Mouse (Mus musculus): ENCODE data around the gene 1700018F24Rik. TPM values are rescaled to one million over a fixed set of nuclear protein-coding genes. Genes with fewer than 3 reads are reported as not detected.
"Not testable (repeated sequence)": the region's sequence is repeated elsewhere in the genome, so short reads cannot be mapped to it uniquely, and the experiment has no call there.

Gene 1700018F24Rik
- polyA plus RNA-seq, 1 experiment from 2014 or later = not detected

GRCm38 (mm10) chr5:145041628-145042027 is 1.2 kb upstream of the 1700018F24Rik start:
- H3K4me3 ChIP-seq (replicated peaks) = no peak overlapping the region
- no peak overlapping the region for H3K4me2 ChIP-seq
- H3K4me1 ChIP-seq = no peaks in the 10 kb centered on the region
- WGBS = 40% methylated on average over 4 of the region's 4 CpGs
- H3K9me3 ChIP-seq = no peaks in the 10 kb centered on the region
- no peak overlapping the region for H3K9ac ChIP-seq
- H3K36me3 ChIP-seq = no peaks in the 10 kb centered on the region
- ATAC-seq (ENCODE audit: insufficient read depth, low FRiP score, low read depth) = no peak
- H3K27me3 ChIP-seq (replicated peaks) = no peaks in the 10 kb centered on the region
- H3K27ac ChIP-seq = no peak overlapping the region

GRCm38 (mm10) chr5:145054187-145054586 is 11.4 kb downstream of the 1700018F24Rik start:
- H3K36me3 ChIP-seq; H3K4me1 ChIP-seq; H3K4me3 ChIP-seq (replicated peaks); H3K27ac ChIP-seq; H3K9me3 ChIP-seq; H3K4me2 ChIP-seq; H3K9ac ChIP-seq; ATAC-seq (ENCODE audit: insufficient read depth, low FRiP score, low read depth); H3K27me3 ChIP-seq (replicated peaks): not testable (repeated sequence)
- 46% methylated on average over 3 of the region's 3 CpGs for WGBS

GRCm38 (mm10) chr5:145057907-145058306 is 15.1 kb downstream of the 1700018F24Rik start:
- WGBS = 84% methylated on average over 8 of the region's 8 CpGs
- no peak for ATAC-seq (ENCODE audit: insufficient read depth, low FRiP score, low read depth)
- no peaks in the 10 kb centered on the region for H3K27me3 ChIP-seq (replicated peaks)
- no peak overlapping the region for H3K4me2 ChIP-seq
- no peaks in the 10 kb centered on the region for H3K4me1 ChIP-seq
- H3K27ac ChIP-seq = no peak overlapping the region
- no peak overlapping the region for H3K4me3 ChIP-seq (replicated peaks)
- H3K9ac ChIP-seq = no peak overlapping the region
- no peaks in the 10 kb centered on the region for H3K36me3 ChIP-seq
- H3K9me3 ChIP-seq = no peaks in the 10 kb centered on the region

- Histone ChIP-seq H3K4me3 (replicated peaks) (no peak overlapping the region), H3K9ac (no peak overlapping the region), H3K27ac (no peak overlapping the region), H3K36me3 (no peaks in the 10 kb centered on the region), H3K9me3 (no peaks in the 10 kb centered on the region), H3K4me2 (no peak overlapping the region), H3K4me1 (no peaks in the 10 kb centered on the region), H3K27me3 (replicated peaks) (no peaks in the 10 kb centered on the region)
- no peak for ATAC-seq (ENCODE audit: insufficient read depth, low FRiP score, low read depth)
- WGBS = 90% methylated on average over 7 of the region's 7 CpGs
Measured at GRCm38 (mm10) chr5:145058722-145059121, 15.9 kb downstream of the 1700018F24Rik start.

- Histone ChIP-seq H3K4me1 (no peaks in the 10 kb centered on the region), H3K27ac (no peak overlapping the region), H3K9ac (no peak overlapping the region), H3K4me3 (replicated peaks) (no peak overlapping the region), H3K36me3 (no peaks in the 10 kb centered on the region), H3K9me3 (no peaks in the 10 kb centered on the region), H3K27me3 (replicated peaks) (no peaks in the 10 kb centered on the region), H3K4me2 (no peak overlapping the region)
- ATAC-seq (ENCODE audit: insufficient read depth, low FRiP score, low read depth) = peak; percentile 63; the same call in 1 of the 2 replicates
- WGBS = 76% methylated on average over 2 of the region's 2 CpGs
Measured at GRCm38 (mm10) chr5:145059524-145059923, 16.7 kb downstream of the 1700018F24Rik start.

- H3K4me3 ChIP-seq (replicated peaks) = no peak overlapping the region
- H3K4me1 ChIP-seq = no peaks in the 10 kb centered on the region
- no peak for ATAC-seq (ENCODE audit: insufficient read depth, low FRiP score, low read depth)
- WGBS = 97% methylated on average over 1 of the region's 1 CpGs
- H3K4me2 ChIP-seq = no peak overlapping the region
- H3K27ac ChIP-seq = no peak overlapping the region
- H3K9me3 ChIP-seq = no peaks in the 10 kb centered on the region
- H3K36me3 ChIP-seq = no peaks in the 10 kb centered on the region
- H3K9ac ChIP-seq = no peak overlapping the region
- no peaks in the 10 kb centered on the region for H3K27me3 ChIP-seq (replicated peaks)
Measured at GRCm38 (mm10) chr5:145064765-145065340, 22.1 kb downstream of the 1700018F24Rik start.

- no peaks in the 10 kb centered on the region for H3K4me1 ChIP-seq
- 36% methylated on average over 3 of the region's 3 CpGs for WGBS
- no peak overlapping the region for H3K4me2 ChIP-seq
- H3K27ac ChIP-seq = no peak overlapping the region
- no peaks in the 10 kb centered on the region for H3K9me3 ChIP-seq
- no peak overlapping the region for H3K4me3 ChIP-seq (replicated peaks)
- ATAC-seq (ENCODE audit: insufficient read depth, low FRiP score, low read depth) = no peak
- no peaks in the 10 kb centered on the region for H3K36me3 ChIP-seq
- no peaks in the 10 kb centered on the region for H3K27me3 ChIP-seq (replicated peaks)
- no peak overlapping the region for H3K9ac ChIP-seq
Measured at GRCm38 (mm10) chr5:145068863-145069262, 26.1 kb downstream of the 1700018F24Rik start.

- no peaks in the 10 kb centered on the region for H3K9me3 ChIP-seq
- no peak for ATAC-seq (ENCODE audit: insufficient read depth, low FRiP score, low read depth)
- no peak overlapping the region for H3K9ac ChIP-seq
- H3K27ac ChIP-seq = no peak overlapping the region
- H3K4me2 ChIP-seq = no peak overlapping the region
- no peaks in the 10 kb centered on the region for H3K4me1 ChIP-seq
- WGBS = 2% methylated on average over 5 of the region's 5 CpGs
- H3K4me3 ChIP-seq (replicated peaks) = no peak overlapping the region
- H3K36me3 ChIP-seq = no peaks in the 10 kb centered on the region
- no peaks in the 10 kb centered on the region for H3K27me3 ChIP-seq (replicated peaks)
Measured at GRCm38 (mm10) chr5:145069707-145070106, 26.9 kb downstream of the 1700018F24Rik start.

- no peak overlapping the region for H3K4me2 ChIP-seq
- no peak for ATAC-seq (ENCODE audit: insufficient read depth, low FRiP score, low read depth)
- 51% methylated on average over 6 of the region's 6 CpGs for WGBS
Measured at GRCm38 (mm10) chr5:145071342-145071741, 28.6 kb downstream of the 1700018F24Rik start.

GRCm38 (mm10) chr5:145075081-145075480 is 32.3 kb downstream of the 1700018F24Rik start:
- H3K4me1 ChIP-seq = no peaks in the 10 kb centered on the region
- H3K9ac ChIP-seq = no peak overlapping the region
- no peak overlapping the region for H3K27ac ChIP-seq
- no peak overlapping the region for H3K4me3 ChIP-seq (replicated peaks)
- H3K9me3 ChIP-seq = no peaks in the 10 kb centered on the region
- 61% methylated on average over 3 of the region's 3 CpGs for WGBS
- no peaks in the 10 kb centered on the region for H3K27me3 ChIP-seq (replicated peaks)
- no peaks in the 10 kb centered on the region for H3K36me3 ChIP-seq
- no peak overlapping the region for H3K4me2 ChIP-seq
- ATAC-seq (ENCODE audit: insufficient read depth, low FRiP score, low read depth) = no peak

More at GRCm38 (mm10) chr5:145071342-145071741, 28.6 kb downstream of the 1700018F24Rik start:
- no peaks in the 10 kb centered on the region for H3K36me3 ChIP-seq
- no peaks in the 10 kb centered on the region for H3K27me3 ChIP-seq (replicated peaks)
- H3K9me3 ChIP-seq = no peaks in the 10 kb centered on the region
- no peak overlapping the region for H3K27ac ChIP-seq
- no peaks in the 10 kb centered on the region for H3K4me1 ChIP-seq
- no peak overlapping the region for H3K4me3 ChIP-seq (replicated peaks)
- H3K9ac ChIP-seq = no peak overlapping the region

- H3K9ac ChIP-seq = no peak overlapping the region
- WGBS = 82% methylated on average over 10 of the region's 10 CpGs
Measured at GRCm38 (mm10) chr5:145081866-145082613, 39.2 kb downstream of the 1700018F24Rik start.

GRCm38 (mm10) chr5:145083201-145083600 is 40.4 kb downstream of the 1700018F24Rik start:
- peak overlapping the region; percentile 90; the same call in 1 of the 2 replicates for H3K9ac ChIP-seq
- ATAC-seq (ENCODE audit: insufficient read depth, low FRiP score, low read depth) = not testable (repeated sequence)
- WGBS = 39% methylated on average over 6 of the region's 6 CpGs

More at GRCm38 (mm10) chr5:145081866-145082613, 39.2 kb downstream of the 1700018F24Rik start:
- Histone ChIP-seq H3K9me3 (no peaks in the 10 kb centered on the region), H3K27me3 (replicated peaks) (no peaks in the 10 kb centered on the region), H3K4me2 (no peak overlapping the region), H3K4me3 (replicated peaks) (no peak overlapping the region), H3K36me3 (0 out of 2 replicates have a peak, but pooled peaks cover 5% of the 10 kb centered on the region), H3K27ac (no peak overlapping the region), H3K4me1 (peaks cover 8% of the 10 kb centered on the region; the same call in 1 of the 2 replicates)
- ATAC-seq (ENCODE audit: insufficient read depth, low FRiP score, low read depth) = no peak

More at GRCm38 (mm10) chr5:145083201-145083600, 40.4 kb downstream of the 1700018F24Rik start:
- Histone ChIP-seq H3K27ac (peak overlapping the region; percentile 82; the same call in 1 of the 2 replicates), H3K4me2 (peak overlapping the region; percentile 71), H3K4me3 (replicated peaks) (peak overlapping the region; percentile 95)
- H3K9me3 ChIP-seq; H3K36me3 ChIP-seq; H3K27me3 ChIP-seq (replicated peaks); H3K4me1 ChIP-seq: not testable (repeated sequence)

All from stomach, embryonic 15.5 days (tissue).